8 mouse cellular contexts compared by ENCODE assay signal in the genomic region with DNA sequence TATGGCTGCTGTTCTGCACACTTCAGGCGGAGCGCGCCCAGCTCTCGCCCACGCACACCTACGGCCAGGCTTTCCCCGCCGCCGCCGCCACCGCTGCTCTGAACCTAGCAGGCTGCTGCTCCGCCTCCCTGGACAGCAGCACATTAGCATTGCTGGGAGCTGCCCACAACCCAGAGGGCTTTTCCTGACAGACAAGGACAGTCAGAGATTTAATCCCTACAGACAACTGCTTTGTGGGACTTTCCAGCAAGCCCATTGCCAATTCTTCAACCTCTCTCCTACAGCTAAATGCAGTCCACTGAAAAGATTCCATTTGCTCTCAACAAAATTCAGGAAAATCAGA.
DNase-seq lines count a peak whose midpoint lies in the region; ATAC-seq and TF ChIP-seq lines count a peak whose summit lies in the region.

No protein-coding gene starts in this region.

- no peaks in the 10 kb centered on the region for H3K27me3 ChIP-seq in lung, embryonic 14.5 days (ENCODE audit: insufficient read depth, low read length)
- no peaks in the 10 kb centered on the region for H3K27me3 ChIP-seq in cerebellum, adult 2 months (ENCODE audit: control insufficient read depth, insufficient read depth, low read length)
- no peaks in the 10 kb centered on the region for H3K27me3 ChIP-seq in hindbrain, postnatal 0 days (ENCODE audit: insufficient read depth, low read length)

- H3K36me3 ChIP-seq in lung, embryonic 14.5 days (ENCODE audit: insufficient read depth), result no peaks in the 10 kb centered on the region
- H3K36me3 ChIP-seq in hindbrain, postnatal 0 days (ENCODE audit: insufficient read depth, low read length), result no peaks in the 10 kb centered on the region

- no peak overlapping the region for H3K27ac ChIP-seq in lung, embryonic 14.5 days (ENCODE audit: low read depth)
- peak overlapping the region; percentile 32; the same call in 1 of the 2 replicates for H3K27ac ChIP-seq in cerebellum, adult 2 months (ENCODE audit: insufficient read depth, low read length)
- H3K27ac ChIP-seq in hindbrain, postnatal 0 days, result no peak overlapping the region

- no peak for TF ChIP-seq POLR2A in lung, adult 2 months (IDR thresholded peaks at IDR 0.05; ENCODE audit: borderline replicate concordance, extremely low read depth, low read depth, low read length)
- TF ChIP-seq POLR2A in cerebellum, adult 2 months (IDR thresholded peaks at IDR 0.05; ENCODE audit: borderline replicate concordance, insufficient read depth, low read length), result no peak

- no peaks in the 10 kb centered on the region for H3K9me3 ChIP-seq in lung, embryonic 14.5 days (ENCODE audit: low read depth, low read length)
- H3K9me3 ChIP-seq in hindbrain, postnatal 0 days (ENCODE audit: low read length), result no peaks in the 10 kb centered on the region

- peak overlapping the region; percentile 38; the same call in 1 of the 2 replicates for H3K9ac ChIP-seq in lung, embryonic 14.5 days
- no peak overlapping the region for H3K9ac ChIP-seq in hindbrain, postnatal 0 days (replicated peaks; ENCODE audit: low read length)

- DNase-seq in lung, embryonic 14.5 days, result peak; percentile 78
- DNase-seq in lung, adult 2 months, result no peak
- DNase-seq in cerebellum, adult 2 months, result peak; percentile 64
- DNase-seq in forelimb bud, embryonic 11.5 days (ENCODE audit: low read depth, low spot score), result peak; percentile 23
- peak; percentile 68 for DNase-seq in hindbrain, postnatal 0 days (ENCODE audit: low spot score)
- DNase-seq in left cerebral cortex, postnatal 14 days (ENCODE audit: low spot score in 2 of 2), result peak; percentile 60 to 62
- DNase-seq in mesoderm, embryonic 11.5 days (ENCODE audit: low read depth, low spot score), result peak; percentile 45
- DNase-seq in right cerebral cortex, postnatal 25 days, result peak; percentile 59

- no peak for TF ChIP-seq CTCF in lung, embryonic 14.5 days (IDR thresholded peaks at IDR 0.05; ENCODE audit: low read depth)
- TF ChIP-seq CTCF in lung, adult 2 months (IDR thresholded peaks at IDR 0.05; ENCODE audit: insufficient read depth, low read length), result no peak
- no peak for TF ChIP-seq CTCF in cerebellum, adult 2 months (IDR thresholded peaks at IDR 0.05; ENCODE audit: borderline replicate concordance, insufficient read depth, low read depth, low read length)
- no peak for TF ChIP-seq CTCF in hindbrain, postnatal 0 days (IDR thresholded peaks at IDR 0.05; ENCODE audit: low read depth)

- intact Hi-C loops in left cerebral cortex, postnatal 14 days (cut with DNase I), result no loop called here

- WGBS in lung, embryonic 14.5 days, result 1% methylated on average over 12 of the region's 12 CpGs
- 3% methylated on average over 12 of the region's 12 CpGs for WGBS in lung, adult 2 months
- WGBS in cerebellum, adult 2 months, result 2% methylated on average over 12 of the region's 12 CpGs
- 1% methylated on average over 12 of the region's 12 CpGs for WGBS in hindbrain, postnatal 0 days

- H3K4me2 ChIP-seq in lung, embryonic 14.5 days, result peak overlapping the region; percentile 66
- peak overlapping the region; percentile 55 for H3K4me2 ChIP-seq in hindbrain, postnatal 0 days (ENCODE audit: low read depth, low read length)

- peaks cover 15% of the 10 kb centered on the region for H3K4me1 ChIP-seq in lung, embryonic 14.5 days (ENCODE audit: insufficient read depth)
- H3K4me1 ChIP-seq in lung, adult 2 months (ENCODE audit: control insufficient read depth, insufficient read depth, low read length), result peaks cover 10% of the 10 kb centered on the region
- H3K4me1 ChIP-seq in cerebellum, adult 2 months (ENCODE audit: control insufficient read depth, insufficient read depth, low read length), result peaks cover 27% of the 10 kb centered on the region
- 0 out of 2 replicates have a peak, but pooled peaks cover 6% of the 10 kb centered on the region for H3K4me1 ChIP-seq in hindbrain, postnatal 0 days (ENCODE audit: insufficient read depth, low read length)

- peak overlapping the region; percentile 31 for H3K4me3 ChIP-seq in lung, embryonic 14.5 days (ENCODE audit: low read depth, low read length)
- H3K4me3 ChIP-seq in lung, adult 2 months (replicated peaks; ENCODE audit: extremely low read depth, low read depth, low read length), result no peak overlapping the region
- H3K4me3 ChIP-seq in cerebellum, adult 2 months (replicated peaks; ENCODE audit: insufficient read depth, low read depth, low read length), result peak overlapping the region; percentile 60
- H3K4me3 ChIP-seq in hindbrain, postnatal 0 days (ENCODE audit: low read length), result peak overlapping the region; percentile 23

- ATAC-seq in lung, embryonic 14.5 days (ENCODE audit: insufficient read depth), result peak; percentile 71; the same call in 1 of the 2 replicates
- peak; percentile 82 for ATAC-seq in hindbrain, postnatal 0 days
